ENCODE assay signal across 35 mouse cellular contexts in the genomic region with DNA sequence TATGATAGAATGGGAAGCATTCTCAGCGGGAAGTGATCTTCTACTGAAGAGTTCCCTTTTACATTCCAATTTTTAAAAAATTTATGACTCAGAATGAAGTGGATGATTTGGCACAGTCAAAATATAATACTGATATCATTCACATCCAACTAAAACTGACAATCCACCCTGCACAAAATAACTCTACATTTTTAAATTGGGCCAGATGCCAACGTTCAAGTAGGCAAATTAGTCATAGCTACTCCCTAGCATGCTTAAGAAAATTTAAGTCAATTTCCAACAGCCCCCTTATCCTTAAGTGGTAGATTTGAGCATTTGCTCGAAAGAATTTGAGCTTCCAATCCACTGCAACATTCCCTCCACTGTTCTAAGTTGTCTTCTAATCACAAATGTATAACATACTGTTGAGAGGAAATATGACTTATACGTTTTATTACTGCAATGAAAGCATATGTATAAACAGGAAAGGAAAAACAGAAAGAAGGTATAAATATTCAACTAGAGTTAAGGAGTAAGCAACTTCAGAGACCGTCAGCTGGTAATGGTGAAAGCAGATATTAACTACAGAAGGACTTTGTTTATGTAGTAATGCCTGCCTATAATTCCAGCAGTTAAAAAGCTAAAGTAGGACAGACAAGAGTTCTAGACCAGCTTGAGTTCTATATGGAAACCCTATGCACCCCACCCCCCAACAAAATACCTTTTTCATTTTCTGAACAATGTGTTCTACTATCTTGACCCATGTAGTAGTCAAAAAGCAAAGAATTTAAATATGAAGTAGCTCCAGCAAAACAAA. TPM values are rescaled to one million over a fixed set of nuclear protein-coding genes. Genes with fewer than 3 reads are reported as not detected.
DNase-seq lines count a peak whose midpoint lies in the region; ATAC-seq and TF ChIP-seq lines count a peak whose summit lies in the region.
"Had no signal": no experiment of that assay in that cellular context is flagged by ENCODE, and none has a peak within 500 bp of the region (broad histone marks: within the 10 kb centered on the region; RNA-seq: fewer than 3 reads in every experiment).

No protein-coding gene starts in this region.

- peak in 1 of 2 experiments; percentile 21; a peak in 1 of 4 replicates for TF ChIP-seq EP300 in MEL (IDR thresholded peaks at IDR 0.05; ENCODE audit: low read depth in 1 of 2, low read length in 2 of 2)

- WGBS in heart, embryonic 13.5 days, result 74% methylated on average over 5 of the region's 5 CpGs
- 46% methylated on average over 5 of the region's 5 CpGs for WGBS in liver, embryonic 15.5 days (ENCODE audit: insufficient replicate concordance)

- TF ChIP-seq RAD21 in MEL (IDR thresholded peaks at IDR 0.05; ENCODE audit: low read depth, low read length), result no peak

- H3K27ac ChIP-seq in heart, embryonic 13.5 days (replicated peaks), result peak overlapping the region; percentile 63
- H3K27ac ChIP-seq in MEL (ENCODE audit: control insufficient read depth, low read depth, low read length), result peak overlapping the region; percentile 76
- H3K27ac ChIP-seq in liver, embryonic 15.5 days (replicated peaks), result peak overlapping the region; percentile 95
- H3K27ac ChIP-seq: hindbrain, postnatal 0 days; kidney, postnatal 0 days; limb, embryonic 15.5 days; neural tube, embryonic 15.5 days had no signal

- H3K4me3 ChIP-seq in heart, embryonic 13.5 days, result no peak overlapping the region
- peak overlapping the region in 1 of 2 experiments; percentile 17; a peak in 2 of 4 replicates for H3K4me3 ChIP-seq in MEL (ENCODE audit: control insufficient read depth in 1 of 2, insufficient read depth in 1 of 2, low read depth in 2 of 2, low read length in 2 of 2)
- peak overlapping the region; percentile 2; the same call in 1 of the 2 replicates for H3K4me3 ChIP-seq in liver, embryonic 15.5 days (replicated peaks)
- H3K4me3 ChIP-seq: limb, embryonic 15.5 days; neural tube, embryonic 15.5 days had no signal

- H3K79me2 ChIP-seq in MEL (ENCODE audit: control insufficient read depth, insufficient read depth, low read length, poor library complexity), result peaks cover 10% of the 10 kb centered on the region

- no peaks in the 10 kb centered on the region for H3K9me3 ChIP-seq in heart, embryonic 13.5 days
- H3K9me3 ChIP-seq in MEL (replicated peaks; ENCODE audit: insufficient read depth, low read length), result no peaks in the 10 kb centered on the region
- no peaks in the 10 kb centered on the region for H3K9me3 ChIP-seq in liver, embryonic 15.5 days (replicated peaks)
- H3K9me3 ChIP-seq: limb, embryonic 15.5 days; neural tube, embryonic 15.5 days had no signal

- ATAC-seq in heart, embryonic 13.5 days (ENCODE audit: extremely low read depth, insufficient number of reproducible peaks, low FRiP score, low TSS enrichment), result no peak
- ATAC-seq in erythroblast, adult 5-6 weeks (replicated peaks; ENCODE audit: low FRiP score, poor library complexity, severe bottlenecking), result peak; percentile 42
- ATAC-seq in liver, embryonic 15.5 days (ENCODE audit: insufficient read depth), result peak; percentile 34
- ATAC-seq: CD4-positive, CD25-positive, alpha-beta regulatory T cell, adult 4 months; hindbrain, postnatal 0 days had no signal

- no peak for TF ChIP-seq POLR2A in MEL (IDR thresholded peaks at IDR 0.05; ENCODE audit: control insufficient read depth in 1 of 2, insufficient read depth in 1 of 2, low read depth in 1 of 2, low read length in 2 of 2, poor library complexity in 1 of 2)

- DNase-seq in heart, adult 18-20 months, result no peak
- peak; percentile 77 for DNase-seq in MEL (ENCODE audit: low read depth, low spot score)
- no peak for DNase-seq in right cerebral cortex, adult 18-20 months
- DNase-seq in kidney, adult 8-10 months, result no peak
- DNase-seq in right cerebral cortex, postnatal 4 days, result no peak
- DNase-seq: adrenal gland, adult 8-10 months; cerebellum, adult 9-10 months; kidney, adult 18-20 months; left cerebral cortex, postnatal 4 days; right cerebral cortex, postnatal 14 days; thymus, adult 18-20 months; thymus, postnatal 4 days had no signal

- TF ChIP-seq CTCF in MEL (IDR thresholded peaks at IDR 0.05 in 2 of 3, conservative IDR thresholded peaks at IDR 0.05 in 1 of 3; ENCODE audit: control insufficient read depth in 1 of 3, insufficient read depth in 1 of 3, low read depth in 2 of 3, low read length in 3 of 3, poor library complexity in 1 of 3, severe bottlenecking in 1 of 3), result no peak

- no peaks in the 10 kb centered on the region for H3K27me3 ChIP-seq in heart, embryonic 13.5 days (replicated peaks)
- no peaks in the 10 kb centered on the region for H3K27me3 ChIP-seq in MEL (ENCODE audit: control insufficient read depth in 1 of 2, insufficient read depth in 2 of 2, low read length in 2 of 2)
- no peaks in the 10 kb centered on the region for H3K27me3 ChIP-seq in liver, embryonic 15.5 days
- H3K27me3 ChIP-seq: limb, embryonic 15.5 days; neural tube, embryonic 15.5 days had no signal

- peak overlapping the region; percentile 24; the same call in 1 of the 2 replicates for H3K4me2 ChIP-seq in heart, embryonic 13.5 days
- peak overlapping the region; percentile 70 for H3K4me2 ChIP-seq in liver, embryonic 15.5 days
- H3K4me2 ChIP-seq: limb, embryonic 15.5 days; midbrain, embryonic 11.5 days; neural tube, embryonic 15.5 days had no signal

- H3K4me1 ChIP-seq in heart, embryonic 13.5 days, result peaks cover 19% of the 10 kb centered on the region
- peaks cover 7% of the 10 kb centered on the region in 2 experiments for H3K4me1 ChIP-seq in MEL (ENCODE audit: control insufficient read depth in 1 of 2, insufficient read depth in 2 of 2, low read length in 2 of 2)
- peaks cover 32% of the 10 kb centered on the region for H3K4me1 ChIP-seq in liver, embryonic 15.5 days (replicated peaks)
- H3K4me1 ChIP-seq: limb, embryonic 15.5 days; neural tube, embryonic 15.5 days had no signal

- no peaks in the 10 kb centered on the region for H3K36me3 ChIP-seq in heart, embryonic 13.5 days
- H3K36me3 ChIP-seq in MEL (ENCODE audit: control insufficient read depth in 1 of 2, insufficient read depth in 2 of 2, low read length in 2 of 2), result peaks cover 2 to 16% of the 10 kb centered on the region in 2 experiments
- peaks cover 15% of the 10 kb centered on the region for H3K36me3 ChIP-seq in liver, embryonic 15.5 days (replicated peaks)
- H3K36me3 ChIP-seq: limb, embryonic 15.5 days; neural tube, embryonic 15.5 days had no signal

- no peak overlapping the region for H3K9ac ChIP-seq in heart, embryonic 13.5 days
- H3K9ac ChIP-seq in MEL (ENCODE audit: control insufficient read depth, low read depth, low read length, poor library complexity, severe bottlenecking), result peak overlapping the region; percentile 28; the same call in 1 of the 2 replicates
- H3K9ac ChIP-seq in liver, embryonic 15.5 days, result peak overlapping the region; percentile 19; the same call in 1 of the 2 replicates
- H3K9ac ChIP-seq: limb, embryonic 15.5 days; neural tube, embryonic 15.5 days had no signal

TF ChIP-seq in MEL, 35 proteins besides CTCF, POLR2A, EP300 and RAD21 (continues in another document):
- TF ChIP-seq POLR2AphosphoS2 (IDR thresholded peaks at IDR 0.05; ENCODE audit: low read length) (no peak), MEF2A (IDR thresholded peaks at IDR 0.05; ENCODE audit: extremely low read depth, insufficient replicate concordance, low read depth, low read length, poor library complexity, severe bottlenecking) (no peak), MYB (IDR thresholded peaks at IDR 0.05; ENCODE audit: low read depth, low read length) (no peak), TAL1 (IDR thresholded peaks at IDR 0.05; ENCODE audit: low read length) (no peak), MYC (IDR thresholded peaks at IDR 0.05; ENCODE audit: low read depth, low read length) (no peak), KAT2A (conservative IDR thresholded peaks at IDR 0.05; ENCODE audit: low read depth, low read length) (no peak)

RNA-seq across cellular contexts. Expression of a gene that starts 1.7 kb away (rescaled TPM):
- 2.4 TPM in 2 replicates for polyA plus RNA-seq in heart, embryonic 13.5 days (2015; fragmentation: Nextera tagmentation; extraction: Ambion mirVana)
- total RNA-seq in heart, adult 18-20 months (2021), result 1 to 10 TPM; 6.9 to 8.2 TPM
- total RNA-seq in MEL (2012; rRNA removed), result 39.1 and 43.5 TPM in 2 replicates
- 10 to 100 TPM; 46.1 to 98.0 TPM for polyA plus RNA-seq in MEL (2012; ENCODE audit: insufficient read depth in 1 of 2, insufficient read length in 2 of 2, low read depth in 1 of 2, low replicate concordance in 2 of 2, missing spikeins in 1 of 2)
- total RNA-seq in erythroblast, adult 5-6 weeks (2015; ENCODE audit: low replicate concordance), result 279 and 284 TPM in 2 replicates
- total RNA-seq in erythroblast, adult 5-6 weeks (2017; ENCODE audit: low replicate concordance), result 931 and 1,200 TPM in 2 replicates
- polyA plus RNA-seq in liver, embryonic 15.5 days (2015; fragmentation: Nextera tagmentation; extraction: Ambion mirVana), result 32.8 and 35.8 TPM in 2 replicates
- total RNA-seq: hindbrain, postnatal 0 days had no signal
- polyA plus RNA-seq: large intestine, adult 2 months had no signal

RNA-seq across cellular contexts. Expression of a gene that starts 15.5 kb away (rescaled TPM):
- 0.14 TPM in 1 of 2 replicates, not detected in the other for polyA plus RNA-seq in heart, embryonic 13.5 days (2015; fragmentation: Nextera tagmentation; extraction: Ambion mirVana)
- total RNA-seq in heart, adult 18-20 months (2021), result not detected
- total RNA-seq in MEL (2012; rRNA removed), result not detected in 2 replicates
- polyA plus RNA-seq in MEL (2012; ENCODE audit: insufficient read depth in 1 of 2, insufficient read length in 2 of 2, low read depth in 1 of 2, low replicate concordance in 2 of 2, missing spikeins in 1 of 2), result not detected
- total RNA-seq in erythroblast, adult 5-6 weeks (2015; ENCODE audit: low replicate concordance), result 0.38 TPM in 1 of 2 replicates, not detected in the other
- total RNA-seq in erythroblast, adult 5-6 weeks (2017; ENCODE audit: low replicate concordance), result 1.8 and 2.0 TPM in 2 replicates
- 0.58 and 0.59 TPM in 2 replicates for polyA plus RNA-seq in liver, embryonic 15.5 days (2015; fragmentation: Nextera tagmentation; extraction: Ambion mirVana)
- total RNA-seq: adrenal gland, adult 8-10 months; gastrocnemius, adult 18-20 months; gastrocnemius, postnatal 36 days; heart, adult 8-10 months; hematopoietic stem cell, adult 5-6 weeks; hindbrain, postnatal 0 days; layer of hippocampus, postnatal 10 days; left cerebral cortex, adult 8-10 months; left cerebral cortex, postnatal 4 days; midbrain, postnatal 0 days had no signal
- polyA plus RNA-seq: CD4-positive, CD25-positive, alpha-beta regulatory T cell, adult 4 months; embryonic facial prominence, embryonic 14.5 days; forebrain, embryonic 11.5 days; heart, postnatal 0 days; hindbrain, postnatal 0 days; kidney, postnatal 0 days; large intestine, adult 2 months; limb, embryonic 15.5 days; lung, postnatal 0 days; midbrain, embryonic 11.5 days; midbrain, postnatal 0 days; neural tube, embryonic 15.5 days; spleen, adult 2 months; stomach, embryonic 14.5 days had no signal

RNA-seq across cellular contexts. Expression of a gene that starts 39.6 kb away (rescaled TPM):
- polyA plus RNA-seq in heart, embryonic 13.5 days (2015; fragmentation: Nextera tagmentation; extraction: Ambion mirVana), result not detected in 2 replicates
- total RNA-seq in heart, adult 18-20 months (2021), result not detected
- total RNA-seq in MEL (2012; rRNA removed), result not detected in 2 replicates
- not detected for polyA plus RNA-seq in MEL (2012; ENCODE audit: insufficient read depth in 1 of 2, insufficient read length in 2 of 2, low read depth in 1 of 2, low replicate concordance in 2 of 2, missing spikeins in 1 of 2)
- total RNA-seq in erythroblast, adult 5-6 weeks (2015; ENCODE audit: low replicate concordance), result not detected in 2 replicates
- total RNA-seq in erythroblast, adult 5-6 weeks (2017; ENCODE audit: low replicate concordance), result not detected in 2 replicates
- not detected in 2 replicates for polyA plus RNA-seq in liver, embryonic 15.5 days (2015; fragmentation: Nextera tagmentation; extraction: Ambion mirVana)
- total RNA-seq: adrenal gland, adult 8-10 months; gastrocnemius, adult 18-20 months; gastrocnemius, postnatal 36 days; heart, adult 8-10 months; hematopoietic stem cell, adult 5-6 weeks; hindbrain, postnatal 0 days; layer of hippocampus, postnatal 10 days; left cerebral cortex, adult 8-10 months; left cerebral cortex, postnatal 4 days; midbrain, postnatal 0 days had no signal
- polyA plus RNA-seq: CD4-positive, CD25-positive, alpha-beta regulatory T cell, adult 4 months; embryonic facial prominence, embryonic 14.5 days; forebrain, embryonic 11.5 days; heart, postnatal 0 days; hindbrain, postnatal 0 days; kidney, postnatal 0 days; large intestine, adult 2 months; limb, embryonic 15.5 days; lung, postnatal 0 days; midbrain, embryonic 11.5 days; midbrain, postnatal 0 days; neural tube, embryonic 15.5 days; spleen, adult 2 months; stomach, embryonic 14.5 days had no signal

RNA-seq across cellular contexts. Expression of a gene that starts 49.9 kb away (rescaled TPM):
- polyA plus RNA-seq in heart, embryonic 13.5 days (2015; fragmentation: Nextera tagmentation; extraction: Ambion mirVana), result not detected in 2 replicates
- not detected for total RNA-seq in heart, adult 18-20 months (2021)
- total RNA-seq in MEL (2012; rRNA removed), result not detected in 2 replicates
- polyA plus RNA-seq in MEL (2012; ENCODE audit: insufficient read depth in 1 of 2, insufficient read length in 2 of 2, low read depth in 1 of 2, low replicate concordance in 2 of 2, missing spikeins in 1 of 2), result not detected
- total RNA-seq in erythroblast, adult 5-6 weeks (2015; ENCODE audit: low replicate concordance), result 2.1 TPM in 1 of 2 replicates, not detected in the other
- total RNA-seq in erythroblast, adult 5-6 weeks (2017; ENCODE audit: low replicate concordance), result not detected in 2 replicates
- not detected in 2 replicates for polyA plus RNA-seq in liver, embryonic 15.5 days (2015; fragmentation: Nextera tagmentation; extraction: Ambion mirVana)
- total RNA-seq: adrenal gland, adult 8-10 months; gastrocnemius, adult 18-20 months; gastrocnemius, postnatal 36 days; heart, adult 8-10 months; hematopoietic stem cell, adult 5-6 weeks; hindbrain, postnatal 0 days; layer of hippocampus, postnatal 10 days; left cerebral cortex, adult 8-10 months; left cerebral cortex, postnatal 4 days; midbrain, postnatal 0 days had no signal
- polyA plus RNA-seq: CD4-positive, CD25-positive, alpha-beta regulatory T cell, adult 4 months; heart, postnatal 0 days; hindbrain, postnatal 0 days; kidney, postnatal 0 days; large intestine, adult 2 months; limb, embryonic 15.5 days; lung, postnatal 0 days; midbrain, embryonic 11.5 days; midbrain, postnatal 0 days; neural tube, embryonic 15.5 days; spleen, adult 2 months; stomach, embryonic 14.5 days had no signal
